Mouse (Mus musculus) hindbrain, embryonic 11.5 days (tissue): ENCODE data around the gene Pxdn. TPM values are rescaled to one million over a fixed set of nuclear protein-coding genes. Genes with fewer than 3 reads are reported as not detected.
A peak's percentile ranks its signal among the peaks of the same experiment; 100 is the strongest.

ENCODE experiments used
- ATAC-seq: fragments of 200-750 bp; cut with Nextera tagmentation; 2 replicates; pipeline ENCODE4 v1.8.0; 2017; ENCODE audit warnings: mild to moderate bottlenecking, moderate TSS enrichment, moderate library complexity; ENCODE audit not compliant: low FRiP score
- DNase-seq: peaks from one replicate; pipeline ENCODE4 v3.0.0-alpha.2; 2015; ENCODE audit warnings: low spot score
- H3K27ac ChIP-seq: fragments of 300-500 bp; sonication (generic); 2 replicates; pipeline ENCODE4 v1.5.1; 2014; ENCODE audit warnings: mild to moderate bottlenecking, low read depth, low read length
- H3K27me3 ChIP-seq: fragments of 300-500 bp; sonication (generic); 2 replicates; pipeline ENCODE4 v1.6.1; 2014; ENCODE audit warnings: mild to moderate bottlenecking, low read length, moderate library complexity, mixed read lengths; ENCODE audit not compliant: control insufficient read depth, insufficient read depth
- H3K36me3 ChIP-seq: fragments of 300-500 bp; sonication (generic); 2 replicates; pipeline ENCODE4 v1.6.1; 2014; ENCODE audit warnings: mild to moderate bottlenecking, low read length, moderate library complexity, mixed read lengths; ENCODE audit not compliant: control insufficient read depth, insufficient read depth
- H3K4me1 ChIP-seq: fragments of 300-500 bp; sonication (generic); replicated peaks from 2 replicates; pipeline ENCODE4 v1.6.1; 2014; ENCODE audit warnings: low read length, mixed read lengths; ENCODE audit not compliant: control insufficient read depth, insufficient read depth
- H3K4me2 ChIP-seq: fragments of 300-500 bp; sonication (generic); replicated peaks from 2 replicates; pipeline ENCODE4 v1.6.1; 2014; ENCODE audit warnings: mild to moderate bottlenecking, low read depth, low read length
- H3K4me3 ChIP-seq: fragments of 300-500 bp; sonication (generic); 2 replicates; pipeline ENCODE4 v1.5.1; 2014; ENCODE audit warnings: low read depth, low read length
- H3K9ac ChIP-seq: fragments of 300-500 bp; sonication (generic); 2 replicates; pipeline ENCODE4 v1.6.1; 2014; ENCODE audit warnings: low read depth, low read length
- H3K9me3 ChIP-seq: fragments of 300-500 bp; sonication (generic); 2 replicates; pipeline ENCODE4 v1.6.1; 2016; ENCODE audit warnings: low read length; ENCODE audit not compliant: control insufficient read depth
- WGBS: fragments of 180-500 bp; shearing (Covaris S2); extraction: QIAGEN DNeasy Blood & Tissue Kit; methylation state at CpG from one replicate; pipeline ENCODE4 v1.1.7; 2014; 5-methylcytosine and 5-hydroxymethylcytosine counted together
- polyA plus RNA-seq: library from polyadenylated mRNA; unstranded; fragments of >200 nt; fragmentation: Nextera tagmentation; extraction: Ambion mirVana; gene quantifications from 2 replicates; pipeline ENCODE4 v1.2.1, GENCODE M21; 2014

Pxdn gene
- polyA plus RNA-seq, 1 experiment from 2014 or later: 50.4 TPM

DNA sequence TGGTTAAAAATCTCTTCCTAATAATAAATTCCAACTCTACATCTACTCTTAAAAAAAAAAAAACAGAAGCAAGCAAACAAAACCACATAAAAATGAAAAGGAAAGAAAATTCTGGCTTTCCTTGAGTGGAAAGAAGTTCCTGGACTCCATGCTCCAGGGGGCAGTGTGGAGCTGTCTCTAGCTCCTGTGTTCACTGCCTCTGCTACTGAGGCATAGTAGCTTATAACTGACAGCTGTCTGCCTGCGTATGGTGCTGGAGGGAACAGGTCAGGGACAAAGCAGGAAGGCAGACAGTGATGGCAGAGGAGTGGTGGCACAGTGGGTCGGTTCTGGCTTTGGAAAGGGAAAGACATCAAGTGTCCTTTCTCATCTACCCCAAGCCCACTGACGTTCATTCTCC lies 10.5 kb upstream of the Pxdn start:
- no peaks in the 10 kb centered on the region for H3K36me3 ChIP-seq
- no peak overlapping the region for H3K4me2 ChIP-seq
- no peaks in the 10 kb centered on the region for H3K27me3 ChIP-seq
- H3K9me3 ChIP-seq: no peaks in the 10 kb centered on the region
- H3K9ac ChIP-seq: no peak overlapping the region
- ATAC-seq: no peak
- 31% methylated on average over 3 of the region's 3 CpGs for WGBS
- DNase-seq: peak; percentile 67
- no peak overlapping the region for H3K4me3 ChIP-seq
- no peak overlapping the region for H3K27ac ChIP-seq
- no peaks in the 10 kb centered on the region for H3K4me1 ChIP-seq

DNA sequence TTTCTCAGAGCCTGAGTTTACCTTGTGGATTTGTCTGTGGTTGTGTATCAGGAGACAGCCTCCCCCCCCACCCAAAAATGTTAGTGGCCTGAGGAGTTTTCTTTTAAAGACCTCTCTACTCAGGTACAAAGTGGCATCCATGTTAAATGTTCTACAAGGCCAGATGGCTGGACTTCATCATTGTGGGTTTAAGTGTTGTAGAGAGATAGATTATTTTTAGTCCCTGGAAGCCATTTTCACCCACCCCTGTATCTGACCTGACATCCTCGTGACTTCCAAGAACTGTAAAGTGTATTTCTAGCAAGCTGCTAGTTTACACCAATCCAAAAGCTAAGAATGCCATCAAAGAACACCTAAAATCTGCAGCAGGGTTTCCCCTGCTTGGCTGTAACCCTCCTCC lies 6.8 kb upstream of the Pxdn start:
- Histone ChIP-seq H3K27me3 (no peaks in the 10 kb centered on the region), H3K9ac (no peak overlapping the region), H3K4me1 (no peaks in the 10 kb centered on the region), H3K4me3 (no peak overlapping the region), H3K4me2 (no peak overlapping the region), H3K36me3 (no peaks in the 10 kb centered on the region), H3K27ac (no peak overlapping the region), H3K9me3 (no peaks in the 10 kb centered on the region)
- ATAC-seq (no peak), DNase-seq (no peak)
- 81% methylated on average over 1 of the region's 1 CpGs for WGBS

DNA sequence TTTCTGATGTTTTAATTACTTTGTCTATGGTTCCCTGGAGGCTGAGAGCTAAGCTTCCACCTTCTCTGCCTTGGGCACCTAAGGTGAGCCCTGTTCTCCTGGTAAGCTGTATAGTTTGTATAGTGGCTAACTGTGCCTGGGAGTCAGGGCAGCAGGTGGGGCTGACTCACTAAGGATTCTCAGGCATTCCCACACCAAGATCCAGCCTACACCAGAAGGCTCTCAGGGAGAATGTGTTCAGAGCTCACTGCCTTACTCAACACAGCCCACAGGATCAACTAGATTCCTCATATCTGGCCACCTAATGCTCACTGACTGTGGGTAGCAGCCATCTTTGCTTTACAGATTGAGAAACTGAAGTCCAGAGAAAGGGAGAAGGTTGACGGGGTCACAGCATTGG lies 4.5 kb upstream of the Pxdn start:
- WGBS: 95% methylated on average over 1 of the region's 1 CpGs
- no peak overlapping the region for H3K27ac ChIP-seq
- ATAC-seq: no peak
- H3K4me3 ChIP-seq: no peak overlapping the region
- H3K4me1 ChIP-seq: no peaks in the 10 kb centered on the region
- no peaks in the 10 kb centered on the region for H3K36me3 ChIP-seq
- H3K9me3 ChIP-seq: no peaks in the 10 kb centered on the region
- no peak overlapping the region for H3K4me2 ChIP-seq
- DNase-seq: no peak
- H3K9ac ChIP-seq: no peak overlapping the region
- no peaks in the 10 kb centered on the region for H3K27me3 ChIP-seq

DNA sequence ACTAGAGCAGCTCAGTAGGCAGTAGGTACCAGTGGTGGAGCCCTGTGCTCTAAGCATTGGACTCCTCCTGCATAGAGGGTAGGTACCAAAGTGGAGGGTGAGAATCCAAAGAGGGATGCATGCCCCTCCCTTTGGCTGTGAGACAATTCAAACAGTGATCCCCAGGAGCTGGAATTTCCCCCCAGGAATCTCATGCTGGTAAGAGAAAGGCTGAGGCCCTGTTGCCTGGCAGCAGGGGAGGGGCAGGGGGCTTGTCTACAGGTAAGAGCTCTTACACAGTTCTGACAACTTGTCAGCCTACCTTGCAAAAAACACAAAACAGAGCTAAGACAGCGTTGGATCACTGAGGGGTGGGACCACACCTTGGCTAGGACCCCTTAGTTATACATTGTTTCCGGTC lies 3.9 kb upstream of the Pxdn start:
- WGBS: 57% methylated on average over 2 of the region's 2 CpGs
- Histone ChIP-seq H3K9ac (no peak overlapping the region), H3K9me3 (no peaks in the 10 kb centered on the region), H3K27ac (no peak overlapping the region), H3K4me1 (no peaks in the 10 kb centered on the region), H3K27me3 (no peaks in the 10 kb centered on the region), H3K36me3 (no peaks in the 10 kb centered on the region), H3K4me3 (no peak overlapping the region), H3K4me2 (no peak overlapping the region)
- DNase-seq (no peak), ATAC-seq (no peak)

DNA sequence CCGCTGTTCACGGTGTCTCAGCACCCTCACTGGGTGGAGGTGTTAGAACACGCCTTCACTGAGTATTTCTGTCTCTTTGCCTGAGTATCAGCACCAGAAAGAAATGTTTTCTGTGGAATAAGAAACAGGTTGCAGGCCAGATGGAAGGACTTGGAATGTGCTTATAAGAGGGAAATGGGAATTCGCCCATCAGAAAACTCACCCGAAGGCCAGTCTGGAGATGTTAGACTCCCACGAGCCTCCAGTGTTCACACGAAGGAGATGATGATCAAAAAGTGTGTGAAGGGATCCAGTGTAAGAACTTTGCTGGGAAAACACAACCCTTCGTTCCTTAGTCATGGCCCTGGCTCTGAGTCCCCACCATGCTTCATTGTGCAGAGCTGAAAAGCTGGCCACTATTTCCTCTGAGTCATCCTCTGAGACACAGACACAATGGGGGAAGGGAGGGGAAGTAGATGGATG lies 3.3 kb upstream of the Pxdn start:
- ATAC-seq (no peak), DNase-seq (no peak)
- Histone ChIP-seq H3K4me2 (no peak overlapping the region), H3K27me3 (no peaks in the 10 kb centered on the region), H3K4me3 (no peak overlapping the region), H3K36me3 (no peaks in the 10 kb centered on the region), H3K9ac (no peak overlapping the region), H3K4me1 (no peaks in the 10 kb centered on the region), H3K9me3 (no peaks in the 10 kb centered on the region), H3K27ac (no peak overlapping the region)
- 78% methylated on average over 8 of the region's 8 CpGs for WGBS

DNA sequence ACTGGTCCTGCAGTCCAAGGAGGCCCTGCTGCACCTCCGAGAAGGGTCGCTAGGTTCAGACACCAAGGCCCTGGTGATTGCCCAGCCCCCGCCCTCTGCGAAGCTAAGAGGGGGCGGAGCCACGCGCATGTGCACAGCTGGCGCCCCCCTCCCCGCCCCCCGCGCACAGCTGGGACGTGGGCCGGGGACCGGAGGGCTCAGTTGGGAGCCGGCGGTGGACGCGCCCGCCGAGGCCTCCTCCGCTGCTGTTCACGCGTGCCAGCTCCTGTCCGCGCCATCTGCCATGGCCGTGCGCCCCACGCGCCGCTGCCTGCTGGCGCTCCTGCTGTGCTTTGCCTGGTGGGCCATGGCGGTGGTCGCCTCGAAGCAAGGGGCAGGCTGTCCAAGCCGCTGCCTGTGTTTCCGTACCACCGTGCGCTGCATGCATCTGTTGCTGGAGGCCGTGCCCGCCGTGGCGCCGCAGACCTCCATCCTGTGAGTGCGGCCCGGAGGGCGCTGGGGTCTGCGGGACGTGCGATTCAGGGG lies 505 bp downstream of the Pxdn start:
- under 1% methylated on average over 38 of the region's 49 CpGs for WGBS
- peak overlapping the region; percentile 78 for H3K27ac ChIP-seq
- H3K4me3 ChIP-seq: peak overlapping the region; percentile 77
- H3K4me1 ChIP-seq: no peaks in the 10 kb centered on the region; the same call in 1 of the 2 replicates
- H3K27me3 ChIP-seq: no peaks in the 10 kb centered on the region
- no peaks in the 10 kb centered on the region for H3K9me3 ChIP-seq
- peak overlapping the region; percentile 89 for H3K4me2 ChIP-seq
- H3K9ac ChIP-seq: peak overlapping the region; percentile 97
- H3K36me3 ChIP-seq: no peaks in the 10 kb centered on the region
- ATAC-seq (peak; percentile 93), DNase-seq (peak; percentile 89)

DNA sequence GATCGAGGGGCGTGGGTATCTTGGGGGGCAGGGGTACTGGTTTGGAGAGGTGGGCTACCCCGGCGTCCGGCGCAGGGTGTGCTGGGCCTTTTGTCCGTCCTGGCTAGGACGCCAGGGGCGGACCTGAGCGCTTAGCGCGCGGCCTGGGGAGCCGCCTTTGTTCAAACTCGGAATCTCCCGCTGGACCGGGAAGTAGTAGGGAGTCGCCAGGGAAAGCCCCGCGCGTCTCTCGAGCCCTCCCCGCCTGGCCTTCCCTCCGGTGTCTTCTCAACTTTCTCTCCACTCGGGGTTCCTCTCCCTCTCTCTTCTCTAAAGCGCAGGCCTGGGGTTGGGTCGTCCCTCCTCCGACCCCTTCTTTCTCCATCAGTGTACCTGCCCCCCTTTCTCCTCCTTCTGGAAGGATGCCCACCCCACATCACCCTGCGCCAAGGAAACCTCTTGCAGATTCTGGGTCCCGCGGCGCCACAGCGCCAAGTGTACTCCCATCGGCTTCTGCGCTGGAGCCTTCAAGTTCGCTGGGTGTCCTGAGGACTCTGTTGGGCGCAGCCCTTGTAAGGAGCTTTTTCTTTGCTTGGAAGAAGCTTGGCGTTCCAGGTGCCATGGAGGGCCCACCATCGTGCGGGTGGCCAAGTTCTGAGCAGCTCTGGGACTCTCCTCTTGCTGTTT lies 1.1 kb downstream of the Pxdn start:
- peak overlapping the region; percentile 77 for H3K4me3 ChIP-seq
- no peaks in the 10 kb centered on the region for H3K27me3 ChIP-seq
- H3K36me3 ChIP-seq: no peaks in the 10 kb centered on the region
- H3K9ac ChIP-seq: peak overlapping the region; percentile 97
- peak overlapping the region; percentile 89 for H3K4me2 ChIP-seq
- H3K9me3 ChIP-seq: no peaks in the 10 kb centered on the region
- peak overlapping the region; percentile 78 for H3K27ac ChIP-seq
- peak; percentile 83 for ATAC-seq
- H3K4me1 ChIP-seq: no peaks in the 10 kb centered on the region; the same call in 1 of the 2 replicates
- WGBS: 0% methylated on average over 40 of the region's 40 CpGs
- DNase-seq: peak; percentile 74

DNA sequence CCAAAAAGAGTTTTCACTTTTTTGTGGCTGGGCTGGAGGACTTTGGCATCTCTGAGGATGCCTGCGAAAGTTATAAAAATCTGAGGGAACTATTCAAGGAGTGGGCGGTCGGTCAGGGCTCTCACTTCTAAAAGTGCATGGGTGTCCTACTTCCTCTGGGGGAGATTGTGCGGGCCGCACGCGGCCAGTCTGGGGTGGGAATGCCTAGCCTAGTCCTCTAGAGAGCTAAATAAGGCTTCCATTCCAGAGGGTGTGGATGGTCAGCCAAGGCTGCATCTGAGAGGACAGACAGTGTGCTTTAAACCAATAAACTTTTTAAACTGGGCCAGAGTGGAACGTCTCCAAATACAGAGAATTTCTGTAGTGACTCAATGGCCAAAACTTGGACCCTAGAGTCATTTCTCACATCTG lies 1.9 kb downstream of the Pxdn start:
- Histone ChIP-seq H3K4me1 (no peaks in the 10 kb centered on the region; the same call in 1 of the 2 replicates), H3K4me3 (peak overlapping the region; percentile 77), H3K27ac (peak overlapping the region; percentile 11), H3K4me2 (peak overlapping the region; percentile 89), H3K36me3 (no peaks in the 10 kb centered on the region), H3K9ac (peak overlapping the region; percentile 97), H3K27me3 (no peaks in the 10 kb centered on the region), H3K9me3 (no peaks in the 10 kb centered on the region)
- 7% methylated on average over 8 of the region's 8 CpGs for WGBS
- DNase-seq (no peak), ATAC-seq (no peak)

DNA sequence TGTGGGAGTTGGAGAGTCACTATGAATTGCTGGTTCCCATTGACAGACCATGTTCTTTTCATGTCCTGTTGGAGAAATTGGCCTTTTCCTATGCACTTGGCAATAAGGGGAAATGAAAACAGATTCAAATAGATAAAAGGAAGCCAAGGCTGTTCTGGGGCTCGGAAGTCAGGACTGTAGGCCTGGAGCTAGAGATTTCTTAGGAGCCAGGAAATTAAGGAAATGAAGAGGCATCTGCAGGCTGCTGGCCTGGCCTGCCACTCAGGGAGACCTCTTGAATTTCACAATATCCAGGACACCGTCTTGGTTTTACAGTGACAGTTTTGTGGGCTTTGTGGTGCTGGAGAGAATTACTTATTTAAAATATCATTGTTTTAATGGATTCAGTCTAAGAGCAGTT lies 5.0 kb downstream of the Pxdn start:
- no peaks in the 10 kb centered on the region for H3K9me3 ChIP-seq
- no peak for DNase-seq
- ATAC-seq: no peak
- no peaks in the 10 kb centered on the region for H3K27me3 ChIP-seq
- H3K4me3 ChIP-seq: no peak overlapping the region
- no peak overlapping the region for H3K4me2 ChIP-seq
- no peak overlapping the region for H3K27ac ChIP-seq
- no peaks in the 10 kb centered on the region for H3K36me3 ChIP-seq
- WGBS: 93% methylated on average over 2 of the region's 2 CpGs
- H3K9ac ChIP-seq: no peak overlapping the region
- no peaks in the 10 kb centered on the region; the same call in 1 of the 2 replicates for H3K4me1 ChIP-seq
